Mouse (Mus musculus): ENCODE results near the gene Nabp1.
"Not testable (repeated sequence)": the region's sequence is repeated elsewhere in the genome, so short reads cannot be mapped to it uniquely, and the experiment has no call there.

The Nabp1 gene

DNA sequence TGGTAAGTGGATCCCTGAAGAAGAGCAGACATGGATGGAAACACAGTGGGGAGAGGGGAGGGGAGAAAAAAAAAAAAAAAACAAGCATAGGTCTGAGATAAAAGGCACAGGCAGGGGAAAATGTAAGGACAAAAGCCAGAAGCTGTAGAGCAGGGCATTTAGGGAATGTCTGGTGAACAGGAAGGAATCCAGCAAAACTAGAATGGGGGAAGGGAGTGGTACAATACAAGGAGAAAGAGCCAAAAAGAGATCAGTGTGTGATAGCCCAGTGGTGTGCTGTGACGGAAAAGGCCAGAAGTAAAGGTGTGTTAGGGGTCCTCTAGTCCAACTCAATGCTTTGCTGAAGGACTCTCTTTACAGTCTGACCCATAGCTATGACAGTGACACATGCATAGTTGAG is 8.1 kb upstream of the Nabp1 start:
- no peak for DNase-seq (ENCODE audit: low spot score in 2 of 2)

DNA sequence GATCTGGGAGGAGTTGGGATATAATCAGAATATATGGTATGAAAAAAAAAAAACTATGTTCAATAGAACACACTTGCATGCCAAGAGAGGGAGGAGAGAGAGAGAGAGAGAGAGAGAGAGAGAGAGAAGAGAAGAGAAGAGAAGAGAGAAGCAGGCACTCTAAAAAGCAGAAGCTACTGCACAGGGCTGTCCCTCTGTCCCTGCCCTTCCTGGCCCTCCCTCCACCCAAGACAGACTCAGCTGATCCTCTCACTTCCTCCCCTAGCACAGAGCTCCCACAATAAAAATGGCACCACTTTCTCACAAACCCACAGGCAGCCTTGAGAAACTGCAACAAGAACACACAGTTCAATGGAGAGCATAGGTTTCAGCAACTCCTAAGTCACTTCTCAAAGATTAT is 2.2 kb upstream of the Nabp1 start:
- peak; percentile 14 to 41 for DNase-seq (ENCODE audit: low spot score in 2 of 2)

DNA sequence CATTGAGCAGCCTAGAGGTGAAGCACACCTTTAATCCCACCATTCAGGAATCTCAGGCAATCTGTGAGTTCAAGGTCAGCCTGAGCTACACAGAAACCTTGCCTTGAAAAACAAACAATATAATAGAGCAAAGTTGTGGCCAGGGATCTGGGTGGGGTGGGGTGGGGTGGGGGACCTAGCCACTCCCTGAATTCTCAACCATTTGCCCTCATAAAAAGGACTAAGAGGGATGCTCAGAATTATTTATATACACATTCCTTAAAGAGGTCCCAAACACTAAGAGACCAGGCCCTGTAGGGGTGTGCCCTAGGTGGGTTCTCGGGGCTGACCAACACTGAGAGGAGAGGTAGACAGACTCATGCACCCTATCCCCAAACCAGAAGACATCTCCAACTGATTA is 1.5 kb upstream of the Nabp1 start:
- no peak for DNase-seq (ENCODE audit: low spot score in 2 of 2)

DNA sequence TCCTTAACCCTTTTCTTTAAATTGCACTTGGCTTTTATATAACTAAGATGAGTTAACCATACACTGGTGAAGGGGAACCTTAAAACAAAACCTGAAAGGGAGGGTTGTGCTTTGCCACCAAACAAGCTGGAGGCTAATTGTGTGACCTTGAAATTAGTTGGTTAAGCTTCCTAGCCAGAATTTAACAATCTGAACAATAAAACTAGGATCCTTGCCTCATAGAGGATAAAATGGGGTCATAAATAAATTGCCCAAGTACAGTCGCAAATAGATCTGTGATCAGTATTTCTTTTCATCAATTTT is 753 bp upstream of the Nabp1 start:
- DNase-seq (ENCODE audit: low spot score in 2 of 2) = no peak

DNA sequence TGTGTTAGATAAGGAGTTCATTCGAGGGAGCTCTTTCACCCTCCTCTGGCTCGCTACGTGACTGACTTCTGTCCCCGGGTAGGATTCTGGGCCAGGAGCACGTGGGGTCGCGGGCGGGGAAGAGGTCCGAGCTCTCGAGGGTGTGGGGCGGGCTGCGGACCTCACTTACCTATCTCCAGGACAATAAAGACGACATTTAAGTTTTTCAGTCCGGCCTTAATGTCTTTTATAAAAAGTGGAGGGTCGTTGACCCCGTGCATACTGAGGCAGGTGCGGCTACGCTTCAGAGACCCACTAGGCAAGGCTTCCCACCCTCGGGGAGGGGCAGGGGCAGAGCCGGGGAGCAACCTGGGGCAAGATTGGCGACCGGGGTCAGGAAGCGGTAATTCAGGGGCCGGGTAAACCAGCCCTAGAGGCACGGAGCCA is 556 bp downstream of the Nabp1 start:
- peak; percentile 33 to 46 for DNase-seq (ENCODE audit: low spot score in 2 of 2)

DNA sequence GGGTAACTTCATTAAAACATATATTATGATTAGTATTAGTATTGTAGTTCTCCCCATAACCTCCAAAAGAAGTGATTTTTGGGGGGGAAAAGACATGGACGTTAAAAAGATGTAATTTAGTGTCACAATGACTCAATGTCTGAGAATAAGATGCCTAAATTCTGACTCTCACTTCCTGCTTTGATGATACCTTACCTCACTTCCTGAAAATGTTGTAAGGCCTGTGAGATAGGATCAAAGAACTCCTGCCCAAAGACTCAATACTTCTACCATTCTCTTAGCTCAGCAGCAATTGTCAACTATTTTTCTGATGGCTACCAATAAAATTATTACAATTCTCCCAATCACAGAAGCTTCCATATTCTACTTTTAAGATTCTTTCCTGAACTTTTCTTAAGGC is 1.8 kb downstream of the Nabp1 start:
- no peak for DNase-seq (ENCODE audit: low spot score in 2 of 2)

DNA sequence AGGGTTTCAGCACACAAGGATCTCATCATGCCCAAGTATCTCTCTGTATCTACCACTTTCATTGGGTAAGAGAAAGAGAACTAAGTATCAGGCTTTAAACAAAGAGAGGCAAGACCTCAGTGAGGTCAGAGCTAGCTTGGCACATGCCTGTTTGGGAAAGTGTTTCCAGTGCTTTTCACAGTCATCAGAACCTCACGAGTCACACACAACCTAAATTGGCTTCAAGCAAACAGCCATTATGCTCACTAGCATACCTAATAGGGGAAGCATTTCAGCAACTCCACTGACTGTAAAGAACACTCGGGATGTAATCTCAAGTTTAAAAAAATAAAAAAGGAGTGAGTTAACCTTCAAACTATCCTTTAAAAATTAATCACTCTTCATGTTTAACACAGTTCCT is 10.1 kb downstream of the Nabp1 start:
- DNase-seq (ENCODE audit: low spot score in 2 of 2) = no peak

DNA sequence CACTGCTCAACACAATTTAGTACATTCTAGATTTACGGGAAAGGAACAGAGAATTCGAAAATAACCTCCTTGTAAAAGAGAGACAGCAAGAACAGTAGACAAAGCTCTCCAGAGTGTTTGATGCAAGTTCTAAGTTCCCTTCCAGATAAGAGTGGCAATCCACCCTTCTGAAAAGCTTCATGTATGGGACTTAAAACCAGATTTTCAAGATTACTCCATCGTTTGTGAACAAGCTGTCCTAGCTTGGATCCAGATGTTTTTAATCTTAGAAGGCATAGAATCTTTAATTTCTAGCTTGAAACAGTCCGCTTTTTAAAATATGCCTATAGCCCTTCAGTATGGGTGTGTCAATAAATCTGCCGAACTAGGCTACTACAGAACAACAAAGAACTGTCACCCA is 11.0 kb downstream of the Nabp1 start:
- DNase-seq (ENCODE audit: low spot score in 2 of 2) = no peak

DNA sequence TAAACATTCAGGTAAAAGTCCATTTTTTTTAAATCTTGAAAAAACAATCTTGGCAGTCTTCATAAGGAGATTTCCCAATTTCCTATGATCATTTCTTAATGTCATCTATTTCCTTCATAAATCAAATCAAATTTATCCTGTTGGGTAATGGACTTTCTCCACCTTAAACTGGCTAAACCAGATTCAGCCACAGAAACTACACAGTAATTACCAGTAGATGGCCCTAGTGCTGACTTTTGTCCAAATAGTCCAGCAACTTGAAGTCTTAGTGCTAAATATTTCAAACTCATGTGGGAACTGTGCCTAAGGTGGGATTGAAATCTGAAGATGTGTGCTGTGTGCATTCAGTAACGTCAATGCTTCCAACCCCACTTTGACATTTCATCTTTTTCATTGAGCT is 11.8 kb downstream of the Nabp1 start:
- no peak for DNase-seq (ENCODE audit: low spot score in 2 of 2)

DNA sequence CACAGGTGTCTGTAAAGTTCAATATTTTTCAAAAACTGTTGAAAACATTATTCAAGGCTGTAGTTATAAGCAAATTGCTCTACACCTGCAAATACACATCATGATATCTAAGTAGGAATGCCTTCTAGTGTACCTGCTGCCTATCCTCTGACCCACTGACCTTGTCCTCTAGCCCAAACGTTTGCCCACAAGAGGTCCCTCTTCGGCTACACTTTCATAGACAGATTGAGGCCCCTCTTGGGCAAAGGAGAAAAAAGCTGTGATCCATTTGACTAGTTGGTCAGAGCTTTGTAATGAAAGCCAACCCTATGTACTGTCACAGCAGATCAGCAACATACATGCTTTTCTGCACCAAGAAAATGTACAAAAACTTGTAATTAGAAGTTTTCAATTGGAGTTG is 12.9 kb downstream of the Nabp1 start:
- DNase-seq (ENCODE audit: low spot score in 2 of 2) = no peak

DNA sequence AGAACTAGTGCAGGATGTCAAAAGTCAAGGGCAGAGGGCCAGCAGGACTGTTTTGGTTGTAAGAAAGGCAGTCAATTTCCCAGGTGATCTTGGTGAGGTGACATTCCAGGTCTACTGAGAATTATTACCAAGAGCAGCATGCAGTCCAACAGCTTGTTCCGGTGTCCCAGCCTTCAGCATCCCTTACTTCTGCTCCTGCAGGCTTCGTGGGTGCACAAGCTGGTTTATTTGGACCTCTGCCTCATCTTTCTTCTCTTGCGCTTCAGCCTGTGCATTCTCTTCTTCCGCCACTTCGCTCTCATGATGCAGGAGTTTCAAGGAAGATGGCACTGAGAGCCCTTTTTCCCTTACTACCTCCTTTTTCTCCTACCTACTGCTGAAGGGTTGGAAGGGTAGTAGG is 15.2 kb downstream of the Nabp1 start:
- no peak for DNase-seq (ENCODE audit: low spot score in 2 of 2)

DNA sequence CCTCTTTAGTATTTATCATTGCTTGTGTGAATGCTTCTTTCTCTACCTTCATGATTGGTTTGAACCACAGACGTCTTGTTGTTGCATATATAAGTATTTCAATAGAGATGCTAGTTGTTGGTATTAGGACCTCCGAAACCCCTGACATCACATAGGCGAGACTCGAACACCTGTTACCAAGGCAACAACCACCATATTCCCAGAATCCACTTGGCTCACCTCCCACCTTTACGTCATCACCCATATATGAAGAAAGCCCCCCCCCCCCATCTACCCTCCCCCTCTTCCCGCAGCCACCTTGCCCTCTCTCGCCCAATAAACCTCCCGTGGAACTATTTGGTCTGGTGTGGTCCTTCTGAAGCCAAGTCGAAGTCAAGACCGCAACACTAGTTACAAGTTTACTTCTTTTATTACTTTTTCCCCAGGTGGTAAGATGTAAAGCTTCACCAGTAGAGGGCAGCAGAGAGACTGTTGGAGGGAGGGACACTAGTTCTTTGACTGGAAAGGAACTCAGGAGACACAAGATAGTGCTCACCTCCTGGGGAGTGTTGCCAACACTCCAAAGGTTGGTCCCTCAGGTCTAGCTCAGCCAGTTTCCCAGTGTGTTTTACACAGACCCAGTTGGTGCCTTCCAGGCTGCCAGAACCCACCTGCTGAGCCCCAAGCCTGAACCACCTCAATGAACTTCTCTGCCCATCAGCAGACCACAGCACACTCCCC is 19.3 kb downstream of the Nabp1 start:
- peak in 1 of 2 experiments; percentile 19 for DNase-seq (ENCODE audit: low spot score in 2 of 2)

DNA sequence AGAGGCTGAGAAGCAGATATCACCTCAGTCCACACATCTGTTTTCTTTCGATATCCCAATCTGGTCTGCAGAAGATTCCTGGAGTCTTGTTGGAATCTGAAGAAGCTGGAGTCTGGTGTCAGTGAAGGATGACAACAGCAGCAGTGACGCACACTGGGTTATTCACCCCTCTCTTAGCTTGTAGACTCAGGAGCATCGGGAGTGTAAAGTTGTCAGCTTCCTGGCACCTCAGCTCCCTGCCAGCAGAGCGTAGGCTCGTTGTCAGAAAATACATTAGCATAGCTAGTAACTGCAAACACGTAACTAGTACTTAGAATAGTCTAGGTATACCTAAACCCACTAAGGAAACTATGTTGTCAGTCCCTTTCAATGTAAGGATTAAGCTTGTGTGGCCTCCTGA is 20.1 kb downstream of the Nabp1 start:
- no peak for DNase-seq (ENCODE audit: low spot score in 2 of 2)

DNA sequence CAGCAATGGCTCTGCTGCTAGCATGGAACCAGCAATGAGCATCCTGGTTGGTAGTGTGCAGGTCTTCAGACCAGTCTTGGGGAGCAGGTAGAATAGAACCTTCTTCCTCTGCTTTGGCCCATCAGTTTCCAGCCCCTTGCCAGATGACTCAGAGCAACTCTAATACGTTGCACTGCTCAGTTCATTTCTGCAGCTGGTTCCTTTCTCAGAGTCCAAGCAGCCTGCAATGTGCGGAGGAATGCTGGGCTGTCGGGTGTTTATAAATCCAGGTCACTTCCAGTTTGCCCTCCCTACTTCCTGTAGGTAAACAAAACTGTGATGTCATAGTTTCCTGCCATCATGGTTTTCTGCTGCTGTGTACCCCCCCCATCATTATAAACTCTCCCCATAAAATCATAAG is 21.0 kb downstream of the Nabp1 start:
- no peak for DNase-seq (ENCODE audit: low spot score in 2 of 2)

DNA sequence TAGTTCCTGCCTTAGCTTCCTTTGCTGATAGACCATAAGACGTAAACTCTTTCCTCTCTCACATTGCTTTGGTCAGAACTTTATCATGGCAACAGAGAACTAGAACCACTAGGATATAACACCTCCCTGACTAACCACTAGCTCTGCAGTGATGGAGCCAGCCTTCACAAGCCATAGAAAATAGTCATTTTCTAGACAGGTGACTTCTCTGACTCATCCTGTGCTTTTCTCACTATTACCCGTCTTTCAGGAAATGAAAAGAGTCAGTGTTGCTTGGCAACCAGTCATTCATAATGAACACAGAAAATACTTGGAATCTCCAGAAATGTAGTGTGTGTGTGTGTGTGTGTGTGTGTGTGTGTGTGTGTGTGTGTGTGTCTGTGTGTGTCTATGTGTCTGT is 29.4 kb downstream of the Nabp1 start:
- DNase-seq (ENCODE audit: low spot score in 2 of 2) = no peak

DNA sequence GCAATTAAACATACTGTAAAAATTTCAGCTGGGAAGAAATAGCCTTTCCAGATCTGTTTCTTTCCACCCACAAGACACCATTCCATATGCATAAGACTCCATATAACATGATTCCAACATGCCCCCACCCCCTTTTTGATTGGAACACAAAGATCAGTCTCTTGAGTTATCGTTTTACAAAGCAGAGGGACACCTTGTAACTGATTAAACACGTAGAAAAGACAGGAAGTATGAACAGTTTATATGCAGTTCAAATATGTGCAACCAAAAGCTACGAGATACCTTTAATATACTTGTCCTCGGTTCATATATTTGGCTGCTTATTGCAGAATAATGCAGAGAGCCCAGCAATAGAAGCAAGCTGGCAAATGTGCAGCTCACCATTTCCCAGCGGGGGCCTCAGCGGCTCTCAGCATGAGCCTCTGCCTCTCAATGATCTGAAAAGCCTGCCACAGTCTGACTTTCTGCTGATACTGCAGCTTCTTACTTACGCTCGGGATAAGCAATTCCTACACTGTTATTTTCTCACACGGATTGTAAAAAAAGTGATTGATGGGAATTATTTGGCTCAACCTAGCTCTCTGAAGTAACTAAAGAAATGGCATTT is 32.3 kb downstream of the Nabp1 start:
- no peak for DNase-seq (ENCODE audit: low spot score in 2 of 2)

DNA sequence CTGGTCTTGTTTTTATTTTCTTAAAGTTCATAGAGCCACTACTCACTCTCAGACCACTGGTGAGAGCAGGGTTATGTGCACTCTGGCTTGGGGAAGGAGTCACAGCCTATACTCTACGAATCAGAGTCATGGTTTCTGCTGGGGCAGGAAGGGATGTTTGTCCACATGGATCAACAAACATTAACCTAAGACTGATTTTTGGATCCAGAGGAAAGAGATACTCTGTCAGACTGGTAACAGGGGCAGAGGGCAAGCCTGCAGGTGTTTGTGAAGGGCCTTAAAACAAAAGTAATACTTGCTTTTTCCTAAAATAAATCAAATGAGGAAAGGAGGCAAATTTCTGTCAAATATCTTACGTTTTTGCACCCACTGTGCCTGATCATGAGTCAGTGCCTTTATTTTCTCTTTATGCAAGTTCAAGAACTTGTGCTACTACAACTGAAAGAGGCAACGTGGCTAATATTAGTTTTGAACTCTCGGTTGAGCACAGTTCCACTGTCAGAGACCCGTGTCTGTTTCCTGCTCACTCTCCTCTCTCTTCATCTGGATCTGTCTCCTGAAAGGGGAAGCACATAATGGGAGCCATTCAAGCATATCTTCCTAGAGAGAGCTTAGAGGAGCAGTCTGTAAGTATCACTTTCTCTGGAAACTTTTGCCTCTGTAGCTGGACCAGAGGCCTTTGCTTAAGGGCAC is 32.9 kb downstream of the Nabp1 start:
- no peak for DNase-seq (ENCODE audit: low spot score in 2 of 2)

DNA sequence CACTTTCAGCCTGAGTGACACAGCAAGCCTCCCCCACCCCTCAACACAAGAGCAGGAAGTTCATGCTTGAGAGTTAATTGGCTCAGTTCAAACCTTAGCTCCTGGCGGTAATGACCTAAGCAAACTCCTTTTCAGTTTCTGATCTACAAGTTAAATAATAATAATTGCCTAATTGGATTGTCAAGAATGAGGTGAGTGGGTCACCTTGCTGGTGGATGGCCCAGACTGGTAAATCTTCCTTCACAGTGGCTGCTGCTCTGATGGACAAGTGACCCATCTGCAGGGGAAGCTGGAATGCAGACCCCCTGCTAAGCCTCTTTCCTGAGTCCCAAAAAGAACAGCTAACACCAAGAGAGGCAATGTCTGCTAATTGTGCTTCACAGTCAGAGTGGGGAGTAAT is 48.5 kb downstream of the Nabp1 start:
- no peak for DNase-seq (ENCODE audit: low spot score in 2 of 2)

DNA sequence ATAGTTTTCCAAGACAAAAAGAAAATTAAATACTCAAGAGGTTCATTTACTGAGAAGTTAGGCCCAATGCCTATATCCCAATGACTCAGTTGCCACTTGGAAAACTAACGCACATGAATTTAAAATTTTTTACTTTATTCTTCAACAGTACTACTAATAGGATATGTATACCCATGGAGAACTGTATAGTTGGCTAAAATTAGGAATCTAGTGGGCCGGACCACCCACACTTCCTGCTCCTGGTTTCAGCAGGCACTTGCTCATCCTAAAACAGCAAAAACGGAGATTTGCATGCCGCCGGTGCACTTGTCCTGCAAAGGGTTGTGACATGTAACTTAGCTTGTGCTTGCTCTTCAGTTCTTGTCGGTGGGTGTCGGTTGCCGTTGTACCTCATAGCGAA is 51.9 kb downstream of the Nabp1 start:
- no peak for DNase-seq (ENCODE audit: low spot score in 2 of 2)

DNA sequence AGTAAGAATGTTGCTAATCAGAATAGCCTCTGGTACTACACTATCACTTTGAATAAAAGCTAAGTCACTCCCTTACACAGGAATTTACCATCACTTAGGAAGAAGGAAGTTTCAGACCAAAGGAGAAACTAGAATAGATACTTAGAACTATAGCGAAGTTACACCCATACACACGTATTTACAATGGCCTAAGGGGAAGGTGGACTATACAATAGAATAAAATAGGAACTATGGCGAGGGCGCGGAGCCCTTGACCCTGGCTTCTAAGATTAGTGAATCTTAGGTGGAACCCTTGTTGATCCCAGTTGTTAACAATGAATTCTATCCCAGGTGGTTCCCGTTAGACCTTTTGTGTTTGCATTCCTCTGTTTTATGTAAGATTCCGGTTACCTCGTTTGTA is 57.2 kb downstream of the Nabp1 start:
- DNase-seq (ENCODE audit: low spot score in 2 of 2) = not testable (repeated sequence)

DNA sequence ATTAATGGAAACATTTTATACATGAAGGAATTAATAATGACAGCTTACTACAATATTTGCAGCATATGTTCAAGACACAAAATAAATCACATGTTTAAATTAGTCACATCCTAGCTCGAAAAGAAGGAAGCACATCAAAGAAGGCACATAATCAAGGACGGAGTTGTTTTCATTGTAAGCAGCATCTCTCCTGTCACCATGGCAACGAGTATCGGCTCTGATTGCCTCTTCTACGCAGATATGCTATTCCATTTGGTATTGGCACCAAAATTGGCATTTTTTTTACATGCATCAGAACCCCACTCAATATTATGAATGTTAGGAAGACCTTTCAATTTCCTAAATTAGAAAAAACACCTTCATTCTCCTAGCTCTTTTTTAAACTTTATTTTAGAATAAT is 59.5 kb downstream of the Nabp1 start:
- DNase-seq (ENCODE audit: low spot score in 2 of 2) = no peak
